Mouse (Mus musculus): ENCODE measurements around the gene Scamp2. TPM values are rescaled to one million over a fixed set of nuclear protein-coding genes. Genes with fewer than 3 reads are reported as not detected.
A peak's percentile ranks its signal among the peaks of the same experiment; 100 is the strongest.

Gene Scamp2
- polyA plus RNA-seq, 1 experiment from 2014 or later: 51.9 TPM

GRCm38 (mm10) chr9:57531946-57532345 is 28.8 kb upstream of the Scamp2 start:
- H3K4me1 ChIP-seq (replicated peaks): peaks cover 3% of the 10 kb centered on the region; the same call in 1 of the 2 replicates
- no peaks in the 10 kb centered on the region for H3K27me3 ChIP-seq
- H3K9me3 ChIP-seq: no peaks in the 10 kb centered on the region
- H3K9ac ChIP-seq (replicated peaks): no peak overlapping the region
- no peak overlapping the region for H3K27ac ChIP-seq
- H3K4me2 ChIP-seq: no peak overlapping the region
- no peak overlapping the region for H3K4me3 ChIP-seq (replicated peaks)
- WGBS: 65% methylated on average over 1 of the region's 1 CpGs
- ATAC-seq (ENCODE audit: insufficient number of reproducible peaks, insufficient read depth, low FRiP score, low TSS enrichment, low read depth): no peak
- H3K36me3 ChIP-seq: peaks cover 51% of the 10 kb centered on the region

- no peak for ATAC-seq (ENCODE audit: insufficient number of reproducible peaks, insufficient read depth, low FRiP score, low TSS enrichment, low read depth)
- Histone ChIP-seq H3K27me3 (no peaks in the 10 kb centered on the region), H3K36me3 (peaks cover 52% of the 10 kb centered on the region), H3K9me3 (no peaks in the 10 kb centered on the region), H3K4me1 (replicated peaks) (peaks cover 18% of the 10 kb centered on the region), H3K27ac (no peak overlapping the region), H3K9ac (replicated peaks) (no peak overlapping the region), H3K4me2 (peak overlapping the region; percentile 83; the same call in 1 of the 2 replicates), H3K4me3 (replicated peaks) (no peak overlapping the region)
- WGBS: 90% methylated on average over 5 of the region's 5 CpGs
Observed at GRCm38 (mm10) chr9:57536362-57536761, 24.4 kb upstream of the Scamp2 start.

- Histone ChIP-seq H3K4me1 (replicated peaks) (peaks cover 18% of the 10 kb centered on the region), H3K4me2 (peak within 1 kb of the TSS; percentile 83), H3K4me3 (replicated peaks) (peak within 1 kb of the TSS; percentile 92), H3K27me3 (no peaks in the 10 kb centered on the region), H3K36me3 (peaks cover 46% of the 10 kb centered on the region), H3K9ac (replicated peaks) (peak within 1 kb of the TSS; percentile 82), H3K9me3 (no peaks in the 10 kb centered on the region), H3K27ac (peak within 1 kb of the TSS; percentile 85)
- peak; percentile 87 for ATAC-seq (ENCODE audit: insufficient number of reproducible peaks, insufficient read depth, low FRiP score, low TSS enrichment, low read depth)
- 2% methylated on average over 45 of the region's 45 CpGs for WGBS
Observed at GRCm38 (mm10) chr9:57537044-57537727, 23.6 kb upstream of the Scamp2 start, which contains the start of gene Fam219b. Gene Fam219b, plus strand, starts transcription at chr9:57537528.

DNA sequence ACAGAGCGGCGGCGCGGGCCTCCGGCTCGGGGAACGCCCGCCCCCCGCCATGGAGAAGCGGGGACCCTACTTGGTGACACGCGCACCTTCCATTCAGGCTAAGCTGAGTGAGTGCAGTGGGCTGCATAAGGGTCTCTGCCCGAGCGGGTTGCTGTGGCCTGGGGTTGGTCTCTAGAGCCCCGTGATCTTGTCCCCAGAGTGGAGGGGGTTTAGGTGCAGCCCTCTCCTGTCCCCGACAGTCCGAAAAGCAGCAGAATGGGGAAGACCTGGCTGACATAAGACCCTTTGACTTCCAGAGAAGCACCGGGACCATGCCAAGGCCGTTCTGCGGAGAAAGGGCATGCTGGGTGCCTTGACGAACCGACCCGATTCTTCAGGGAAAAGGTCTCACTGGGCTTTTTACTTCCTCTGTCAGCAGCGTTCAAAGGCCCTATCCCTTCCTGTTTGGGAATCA is 23.0 kb upstream of the Scamp2 start:
- Histone ChIP-seq H3K27me3 (no peaks in the 10 kb centered on the region), H3K36me3 (peaks cover 46% of the 10 kb centered on the region), H3K4me3 (replicated peaks) (peak overlapping the region; percentile 92), H3K4me2 (peak overlapping the region; percentile 83), H3K4me1 (replicated peaks) (peaks cover 18% of the 10 kb centered on the region), H3K9ac (replicated peaks) (peak overlapping the region; percentile 82), H3K9me3 (no peaks in the 10 kb centered on the region), H3K27ac (peak overlapping the region; percentile 85)
- 0 out of 2 replicates have a peak, but pooled peaks have one; percentile 64 for ATAC-seq (ENCODE audit: insufficient number of reproducible peaks, insufficient read depth, low FRiP score, low TSS enrichment, low read depth)
- WGBS: 2% methylated on average over 24 of the region's 24 CpGs

DNA sequence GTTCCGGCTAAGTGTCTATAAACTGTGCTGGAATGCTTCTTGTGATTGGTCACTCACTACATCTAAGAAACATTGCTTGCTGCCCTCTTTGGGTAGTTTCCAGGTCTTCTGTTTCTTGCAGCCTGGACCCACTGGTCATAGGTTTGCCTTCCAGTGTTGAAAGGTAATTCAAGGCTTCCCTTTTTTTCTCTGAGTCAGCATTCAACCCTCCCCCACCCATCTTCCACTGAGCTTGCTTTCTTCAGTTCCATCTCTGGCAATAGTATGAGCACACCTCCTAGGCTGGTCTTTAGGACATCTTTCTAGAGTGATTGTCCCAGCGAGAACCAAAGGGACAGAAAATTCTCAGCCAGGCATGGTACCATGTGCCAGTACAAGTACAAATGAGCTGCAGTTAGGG is 21.2 kb upstream of the Scamp2 start:
- no peak overlapping the region for H3K27ac ChIP-seq
- H3K4me1 ChIP-seq (replicated peaks): peaks cover 18% of the 10 kb centered on the region
- ATAC-seq (ENCODE audit: insufficient number of reproducible peaks, insufficient read depth, low FRiP score, low TSS enrichment, low read depth): no peak
- no peaks in the 10 kb centered on the region for H3K27me3 ChIP-seq
- 0 out of 2 replicates have a peak overlapping the region, but pooled peaks have one; percentile 1 for H3K9ac ChIP-seq (replicated peaks)
- 90% methylated on average over 2 of the region's 2 CpGs for WGBS
- peaks cover 50% of the 10 kb centered on the region for H3K36me3 ChIP-seq
- H3K4me2 ChIP-seq: no peak overlapping the region
- no peaks in the 10 kb centered on the region for H3K9me3 ChIP-seq
- no peak overlapping the region for H3K4me3 ChIP-seq (replicated peaks)

DNA sequence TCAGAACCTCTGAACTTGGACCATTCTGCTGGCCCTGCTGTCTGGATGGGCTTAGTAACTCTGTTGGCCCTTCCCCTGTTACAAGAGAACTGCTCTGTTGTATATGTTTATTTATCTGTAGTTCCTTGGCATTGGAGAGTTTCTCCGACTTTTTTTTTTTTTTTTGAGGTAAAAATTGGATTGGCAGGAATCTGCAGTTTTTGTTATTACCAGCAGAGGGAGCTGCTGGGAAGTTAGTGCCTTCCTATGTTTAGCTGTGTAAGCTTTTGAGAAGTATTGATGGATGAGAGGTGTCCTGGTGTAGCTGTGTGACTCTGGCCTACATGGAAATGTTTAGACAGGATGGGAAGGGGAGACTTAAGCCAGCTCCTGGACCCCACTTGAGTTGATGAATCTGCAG is 19.4 kb upstream of the Scamp2 start:
- no peaks in the 10 kb centered on the region for H3K9me3 ChIP-seq
- H3K4me2 ChIP-seq: no peak overlapping the region
- peaks cover 18% of the 10 kb centered on the region for H3K4me1 ChIP-seq (replicated peaks)
- H3K9ac ChIP-seq (replicated peaks): no peak overlapping the region
- no peak for ATAC-seq (ENCODE audit: insufficient number of reproducible peaks, insufficient read depth, low FRiP score, low TSS enrichment, low read depth)
- H3K36me3 ChIP-seq: peaks cover 67% of the 10 kb centered on the region
- H3K27me3 ChIP-seq: no peaks in the 10 kb centered on the region
- WGBS: 19% methylated on average over 1 of the region's 1 CpGs
- H3K27ac ChIP-seq: no peak overlapping the region
- H3K4me3 ChIP-seq (replicated peaks): no peak overlapping the region

GRCm38 (mm10) chr9:57543951-57544350 is 16.8 kb upstream of the Scamp2 start:
- no peaks in the 10 kb centered on the region for H3K27me3 ChIP-seq
- WGBS: 67% methylated on average over 3 of the region's 3 CpGs
- H3K36me3 ChIP-seq: peaks cover 92% of the 10 kb centered on the region
- peaks cover 3% of the 10 kb centered on the region for H3K4me1 ChIP-seq (replicated peaks)
- H3K9me3 ChIP-seq: no peaks in the 10 kb centered on the region
- no peak overlapping the region for H3K4me2 ChIP-seq
- H3K9ac ChIP-seq (replicated peaks): no peak overlapping the region
- no peak for ATAC-seq (ENCODE audit: insufficient number of reproducible peaks, insufficient read depth, low FRiP score, low TSS enrichment, low read depth)
- no peak overlapping the region for H3K27ac ChIP-seq
- H3K4me3 ChIP-seq (replicated peaks): no peak overlapping the region

DNA sequence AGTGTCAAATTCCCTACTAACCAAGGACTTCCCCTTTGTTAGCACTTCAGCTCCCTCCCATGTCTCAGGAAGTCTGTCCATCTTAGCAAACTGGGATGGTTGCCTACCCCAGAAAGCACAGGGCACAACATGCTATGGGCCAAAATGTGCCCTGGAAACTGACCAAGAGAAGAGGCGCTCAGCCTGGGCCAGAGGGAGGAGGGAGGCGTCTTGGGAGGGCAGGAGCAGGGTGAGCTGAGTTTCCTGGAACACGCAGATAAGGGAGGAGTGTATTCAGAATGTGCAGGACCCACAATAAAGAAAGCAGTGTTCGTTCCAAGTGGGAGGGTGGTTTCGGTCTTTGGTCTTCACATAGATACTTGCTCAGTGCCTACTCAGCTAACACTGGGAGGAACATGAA is 13.5 kb upstream of the Scamp2 start:
- Histone ChIP-seq H3K27ac (no peak overlapping the region), H3K4me2 (no peak overlapping the region), H3K4me3 (replicated peaks) (no peak overlapping the region), H3K27me3 (no peaks in the 10 kb centered on the region), H3K9ac (replicated peaks) (no peak overlapping the region), H3K4me1 (replicated peaks) (peaks cover 7% of the 10 kb centered on the region), H3K36me3 (peaks cover 85% of the 10 kb centered on the region), H3K9me3 (no peaks in the 10 kb centered on the region)
- 89% methylated on average over 5 of the region's 5 CpGs for WGBS
- no peak for ATAC-seq (ENCODE audit: insufficient number of reproducible peaks, insufficient read depth, low FRiP score, low TSS enrichment, low read depth)

DNA sequence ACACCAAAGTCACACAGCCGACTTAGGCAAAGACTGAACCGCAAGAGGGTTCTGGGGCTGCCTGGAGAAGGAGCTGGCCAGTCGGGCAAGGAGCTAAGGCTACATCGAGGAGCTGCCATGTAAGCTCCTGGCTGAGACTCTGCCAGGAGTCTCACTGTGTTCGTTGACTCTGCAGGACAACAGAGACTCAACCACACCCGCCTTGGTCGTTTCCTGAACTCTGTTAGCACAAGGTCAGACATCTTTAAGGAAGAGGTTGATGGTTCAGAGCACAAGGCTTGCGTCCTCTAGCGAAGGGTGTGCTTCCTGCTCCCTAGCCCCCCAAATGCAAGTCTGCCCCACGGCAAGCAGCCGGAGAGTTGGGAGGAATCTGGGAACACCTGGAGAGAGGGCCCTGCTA is 12.9 kb upstream of the Scamp2 start:
- peaks cover 7% of the 10 kb centered on the region for H3K4me1 ChIP-seq (replicated peaks)
- H3K36me3 ChIP-seq: peaks cover 79% of the 10 kb centered on the region
- H3K27me3 ChIP-seq: no peaks in the 10 kb centered on the region
- H3K4me3 ChIP-seq (replicated peaks): no peak overlapping the region
- WGBS: 92% methylated on average over 11 of the region's 11 CpGs
- H3K9me3 ChIP-seq: no peaks in the 10 kb centered on the region
- no peak overlapping the region for H3K4me2 ChIP-seq
- no peak overlapping the region for H3K9ac ChIP-seq (replicated peaks)
- no peak overlapping the region for H3K27ac ChIP-seq
- ATAC-seq (ENCODE audit: insufficient number of reproducible peaks, insufficient read depth, low FRiP score, low TSS enrichment, low read depth): no peak

- Histone ChIP-seq H3K36me3 (peaks cover 66% of the 10 kb centered on the region), H3K4me2 (no peak overlapping the region), H3K4me1 (replicated peaks) (peaks cover 7% of the 10 kb centered on the region), H3K4me3 (replicated peaks) (no peak overlapping the region), H3K9me3 (no peaks in the 10 kb centered on the region), H3K27ac (no peak overlapping the region), H3K9ac (replicated peaks) (no peak overlapping the region), H3K27me3 (no peaks in the 10 kb centered on the region)
- ATAC-seq (ENCODE audit: insufficient number of reproducible peaks, insufficient read depth, low FRiP score, low TSS enrichment, low read depth): no peak
- WGBS: 90% methylated on average over 4 of the region's 4 CpGs
Observed at GRCm38 (mm10) chr9:57549186-57549585, 11.6 kb upstream of the Scamp2 start.

DNA sequence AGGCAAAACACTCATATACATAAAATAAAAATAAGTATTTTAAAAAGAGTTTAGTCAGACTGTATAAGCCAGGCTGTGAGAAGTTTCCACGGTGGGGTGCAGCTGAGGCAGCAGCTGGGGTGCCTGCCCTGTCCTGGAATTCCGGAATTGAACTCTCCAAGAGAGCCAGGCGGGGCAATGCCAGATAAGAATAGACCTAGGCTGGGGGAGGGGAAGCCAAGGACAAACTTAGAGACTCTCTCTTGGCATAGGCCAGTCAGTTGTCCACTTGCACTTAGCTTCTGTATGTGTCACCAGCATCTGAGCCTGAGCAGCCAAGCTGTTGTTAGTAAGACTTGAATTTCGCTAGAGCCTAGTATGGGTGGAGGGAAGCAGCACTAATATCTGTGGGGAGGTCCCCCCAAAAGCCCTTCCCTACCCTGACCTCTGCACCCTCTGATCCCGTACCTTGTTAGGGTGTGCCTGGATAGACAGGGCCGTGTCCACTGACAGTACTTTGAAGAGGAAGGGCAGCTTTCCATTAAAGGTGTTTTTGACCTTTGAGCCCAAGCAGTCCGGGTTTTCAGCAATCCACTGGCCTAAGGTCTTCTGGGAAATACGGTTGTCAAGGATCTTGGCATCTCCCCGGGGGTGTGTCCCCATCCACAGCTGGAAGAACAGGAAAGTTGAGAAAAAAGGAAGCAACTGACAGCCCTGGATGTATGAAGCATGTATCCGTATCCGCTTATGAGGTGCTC is 10.4 kb upstream of the Scamp2 start:
- Histone ChIP-seq H3K9ac (replicated peaks) (no peak overlapping the region), H3K27ac (no peak overlapping the region), H3K36me3 (peaks cover 55% of the 10 kb centered on the region), H3K4me2 (no peak overlapping the region), H3K4me1 (replicated peaks) (peaks cover 7% of the 10 kb centered on the region), H3K4me3 (replicated peaks) (no peak overlapping the region), H3K9me3 (no peaks in the 10 kb centered on the region), H3K27me3 (no peaks in the 10 kb centered on the region)
- no peak for ATAC-seq (ENCODE audit: insufficient number of reproducible peaks, insufficient read depth, low FRiP score, low TSS enrichment, low read depth)
- WGBS: 87% methylated on average over 11 of the region's 11 CpGs
